Mouse (Mus musculus) brain, embryonic 18.5 days (tissue): Measurements from ENCODE around the gene Lman1l.

Source experiments
- DNase-seq: peaks from one replicate; pipeline ENCODE4 v3.0.0-alpha.2; 2012; ENCODE audit warnings: low read depth, low spot score

The Lman1l gene

DNA sequence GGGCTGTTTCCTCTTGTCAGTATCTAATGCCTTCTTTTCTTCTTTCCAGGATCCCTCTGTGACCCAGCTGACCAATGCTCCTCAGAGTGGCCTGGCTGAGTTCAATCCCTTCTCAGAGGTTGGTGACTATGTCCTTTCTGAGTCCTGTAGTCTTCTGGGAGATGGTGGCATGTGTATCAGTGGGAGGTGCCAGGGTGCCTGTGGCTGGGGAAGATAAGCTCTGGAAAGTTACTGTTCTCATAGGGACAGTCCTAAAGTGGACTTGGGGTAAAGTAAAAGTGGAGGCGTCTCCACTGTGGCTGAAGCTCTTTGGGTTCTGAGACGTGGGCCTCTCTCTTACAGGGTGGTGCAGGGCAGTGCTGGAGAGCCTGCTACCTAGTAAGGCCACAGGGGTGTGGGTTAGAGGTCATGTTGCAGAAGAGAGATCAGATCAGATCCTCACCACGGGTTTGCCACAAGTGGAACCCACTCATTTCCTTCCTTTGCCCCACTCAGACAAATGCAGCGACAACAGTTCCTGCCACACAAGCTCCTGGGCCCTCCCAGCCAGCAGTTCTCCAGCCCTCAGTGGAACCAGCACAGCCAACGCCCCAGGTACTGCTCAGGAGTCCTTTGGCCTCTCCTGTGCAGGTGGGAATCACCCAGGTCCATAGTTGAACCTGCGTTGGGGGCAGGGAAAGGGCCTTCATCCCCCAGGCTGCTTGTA, 43.3 kb downstream of the Lman1l start:
- no peak for DNase-seq

DNA sequence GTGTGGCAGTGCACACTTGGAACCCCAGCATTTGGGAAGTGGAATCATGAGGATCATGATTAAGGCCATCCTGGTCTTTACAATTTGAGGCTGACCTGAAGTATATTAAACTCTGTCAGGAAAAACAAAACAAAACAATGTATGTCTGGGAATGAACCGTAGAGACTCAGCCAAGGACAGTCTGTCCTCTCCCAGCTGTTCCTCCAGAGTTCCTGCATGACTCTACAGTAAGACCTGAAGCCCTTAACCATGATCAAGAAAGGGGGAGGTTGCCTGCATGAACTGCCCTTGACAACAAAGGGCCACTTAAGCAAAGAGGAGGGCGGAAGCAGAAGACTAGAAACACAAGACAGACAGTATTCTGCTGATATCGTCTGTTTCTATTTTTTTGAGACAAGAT, 45.0 kb downstream of the Lman1l start:
- DNase-seq = no peak

DNA sequence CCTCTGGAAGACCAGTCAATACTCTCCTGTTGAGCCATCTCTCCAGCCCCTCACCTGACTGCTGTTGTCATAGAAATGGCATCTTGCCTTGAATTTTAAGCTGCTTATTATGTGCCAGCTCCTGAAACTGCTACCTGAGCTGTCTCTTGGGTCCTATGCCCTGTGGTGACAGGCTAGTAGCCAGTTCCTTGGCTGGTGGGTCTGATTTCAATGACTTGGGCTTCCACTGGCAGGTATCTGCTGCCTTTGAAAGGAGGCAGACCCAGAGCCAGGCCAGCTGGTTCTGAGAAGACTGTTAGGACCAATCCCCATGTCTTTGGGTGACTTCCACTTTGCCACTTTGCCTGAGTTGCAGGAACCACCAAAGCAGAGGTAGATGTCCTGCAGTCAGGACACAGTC, 46.2 kb downstream of the Lman1l start:
- DNase-seq = no peak

DNA sequence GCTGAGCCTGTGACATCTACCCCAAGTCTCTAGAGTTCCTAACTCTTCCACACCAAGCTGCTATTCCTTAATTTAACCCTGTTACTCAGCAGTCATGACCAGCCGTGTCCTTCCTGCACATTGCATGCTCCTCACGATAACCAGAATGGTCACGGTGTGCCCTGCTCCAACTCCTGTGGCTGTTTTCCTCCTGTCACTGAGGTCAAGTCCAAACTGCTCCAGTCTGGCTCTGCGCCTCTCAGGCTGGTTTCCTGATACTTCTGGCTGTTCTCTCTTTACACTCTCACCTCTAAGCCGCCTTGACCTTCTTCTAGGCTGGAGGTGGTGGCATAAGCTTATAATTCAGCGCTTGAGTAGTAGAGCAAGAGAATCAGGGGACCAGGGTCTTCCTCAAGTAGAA, 52.1 kb downstream of the Lman1l start:
- no peak for DNase-seq

DNA sequence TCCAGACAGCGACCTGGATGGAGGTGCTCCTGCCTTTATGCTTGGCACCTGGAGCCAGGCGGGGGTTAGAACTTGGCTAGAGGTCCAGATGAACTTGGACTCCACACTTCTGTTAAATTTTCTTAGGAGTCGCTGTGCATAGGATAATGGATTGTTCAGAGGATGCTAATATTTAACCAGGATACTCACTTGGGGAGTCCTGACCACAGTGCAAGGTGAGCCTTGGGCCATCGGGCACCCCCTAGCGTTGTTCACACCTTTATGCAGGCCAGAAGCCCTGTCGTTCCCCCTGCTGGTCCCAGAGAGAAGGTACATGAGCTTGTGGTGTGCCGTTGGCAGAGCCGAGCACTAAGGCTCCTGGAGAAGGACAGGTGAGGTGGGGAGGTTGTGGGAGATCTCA, 53.7 kb downstream of the Lman1l start:
- no peak for DNase-seq

DNA sequence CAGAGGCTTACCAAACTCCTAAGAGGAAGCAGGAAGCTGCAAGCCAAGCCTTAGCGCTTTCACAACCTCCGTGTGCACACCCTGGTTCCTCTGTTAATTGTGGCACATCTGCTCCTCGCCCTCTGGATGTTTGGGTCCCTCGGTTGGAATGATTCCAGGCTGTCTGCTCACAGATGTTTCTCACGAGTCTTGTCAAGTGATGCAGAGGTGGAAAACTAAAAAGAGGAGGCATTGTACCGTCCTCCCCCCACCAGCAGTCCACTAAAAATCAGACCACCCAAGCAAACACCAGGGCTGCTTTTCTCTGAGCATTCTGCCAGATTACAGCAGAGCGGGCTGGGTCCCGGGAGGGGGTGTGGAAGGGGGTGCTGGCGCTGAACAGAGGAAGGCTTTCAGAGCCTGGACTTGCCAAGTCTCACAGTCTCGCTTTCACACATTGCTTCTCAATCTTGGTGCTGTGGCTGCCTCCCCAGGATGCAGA, 54.8 kb downstream of the Lman1l start:
- no peak for DNase-seq

DNA sequence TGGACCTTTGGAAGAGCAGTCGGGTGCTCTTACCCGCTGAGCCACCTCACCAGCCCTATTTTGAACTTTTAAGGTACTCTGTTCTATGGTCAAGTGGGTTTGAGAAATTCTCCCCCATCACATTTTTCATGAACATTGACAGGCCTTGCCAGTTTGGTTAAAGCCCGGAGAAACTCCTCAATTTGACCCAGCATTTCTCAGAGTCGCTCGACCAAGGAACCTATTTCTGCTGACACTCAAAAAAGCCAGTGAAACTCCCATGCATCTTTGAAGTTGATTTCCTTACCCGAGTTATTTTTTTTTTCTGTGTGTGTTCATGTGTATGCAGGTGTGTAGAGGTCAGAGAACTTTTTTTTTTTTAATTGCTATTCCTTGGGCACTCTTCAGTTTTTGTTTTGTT, 56.0 kb downstream of the Lman1l start:
- DNase-seq = no peak

DNA sequence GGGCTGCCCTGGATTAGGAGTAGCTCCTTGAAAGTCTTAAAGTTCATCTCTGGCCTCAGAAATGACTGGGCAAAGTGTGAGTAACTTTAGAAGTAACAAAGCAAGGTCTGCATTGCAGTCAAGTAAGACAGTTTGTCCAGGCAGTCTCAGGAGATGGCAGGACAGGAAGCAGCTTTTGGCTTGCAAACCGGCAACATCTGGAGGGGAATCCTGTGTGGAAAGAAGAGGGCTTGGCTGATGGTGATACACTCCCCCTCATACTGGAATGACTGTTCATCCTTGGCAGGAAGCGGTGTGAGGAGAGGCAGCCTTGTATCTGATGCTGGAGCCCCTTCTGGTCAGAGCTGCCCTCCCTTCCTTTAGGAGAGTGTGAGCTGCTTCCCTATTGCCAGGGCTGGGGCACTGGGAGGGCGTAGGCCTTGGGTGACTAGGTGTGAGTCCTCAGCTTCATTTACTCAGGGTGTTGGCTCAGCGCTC, 57.6 kb downstream of the Lman1l start:
- no peak for DNase-seq

DNA sequence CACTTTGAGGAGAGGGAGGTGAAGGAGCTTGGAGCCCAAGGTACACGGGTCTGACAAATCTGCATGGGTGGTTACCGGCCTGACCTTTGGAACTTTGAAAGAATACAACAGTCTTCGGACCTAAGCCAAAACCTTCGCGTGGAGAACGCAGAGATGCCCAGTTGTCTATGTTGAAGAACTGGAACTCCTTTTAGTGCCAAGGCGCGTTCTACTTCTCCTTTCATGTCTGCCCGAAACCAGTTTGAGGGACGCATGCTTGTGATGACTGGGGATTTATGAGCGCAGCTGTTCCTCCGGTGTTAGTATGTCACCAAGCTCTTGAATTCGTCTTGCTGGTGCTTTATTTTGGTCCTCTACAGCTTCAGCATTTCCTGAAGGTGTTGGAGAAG, 58.9 kb downstream of the Lman1l start:
- DNase-seq = no peak

DNA sequence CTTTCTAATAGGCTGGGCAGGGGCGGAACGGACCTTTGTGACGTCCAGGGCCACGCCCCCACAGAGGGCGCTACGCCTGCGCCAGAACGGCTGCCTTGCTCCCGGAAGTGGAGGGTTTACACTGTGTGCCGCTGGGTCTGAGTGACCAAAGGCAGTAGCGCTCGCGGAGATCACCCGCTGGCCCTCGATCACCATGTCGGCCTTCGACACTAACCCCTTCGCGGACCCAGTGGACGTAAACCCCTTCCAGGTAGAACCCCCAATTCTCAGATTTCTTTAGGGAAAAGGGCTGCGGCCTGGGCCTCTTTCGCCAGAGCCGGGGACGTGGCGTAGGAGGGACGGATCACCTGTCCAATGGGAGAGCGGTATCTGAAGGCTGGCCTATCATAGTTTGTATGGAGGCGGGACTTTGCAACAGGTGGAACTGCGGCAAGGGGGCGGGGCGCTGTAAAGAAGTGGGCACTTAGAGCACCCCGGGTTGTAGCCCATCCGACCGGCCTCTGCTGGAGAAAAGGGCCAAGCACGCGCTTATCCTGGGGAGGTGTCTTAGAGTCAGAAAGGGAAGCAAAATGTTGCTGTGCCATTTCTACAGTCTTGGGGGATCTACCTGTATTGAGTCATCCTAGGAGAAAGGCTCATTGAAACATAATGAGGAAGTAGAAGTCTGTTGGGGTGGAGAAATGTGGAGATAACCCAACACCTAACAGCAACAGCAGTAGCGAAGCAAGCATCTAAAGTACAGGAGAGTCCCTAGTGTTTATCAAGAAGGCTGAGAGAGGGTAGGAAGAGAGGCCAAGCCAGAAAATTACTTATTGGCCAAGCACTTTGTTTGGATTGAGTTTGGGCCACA, 59.5 kb downstream of the Lman1l start, which contains the start of gene Scamp2:
Gene Scamp2, plus strand, starts transcription at position 83 of the 850 bp plus-strand sequence.
- peak; percentile 87 for DNase-seq

DNA sequence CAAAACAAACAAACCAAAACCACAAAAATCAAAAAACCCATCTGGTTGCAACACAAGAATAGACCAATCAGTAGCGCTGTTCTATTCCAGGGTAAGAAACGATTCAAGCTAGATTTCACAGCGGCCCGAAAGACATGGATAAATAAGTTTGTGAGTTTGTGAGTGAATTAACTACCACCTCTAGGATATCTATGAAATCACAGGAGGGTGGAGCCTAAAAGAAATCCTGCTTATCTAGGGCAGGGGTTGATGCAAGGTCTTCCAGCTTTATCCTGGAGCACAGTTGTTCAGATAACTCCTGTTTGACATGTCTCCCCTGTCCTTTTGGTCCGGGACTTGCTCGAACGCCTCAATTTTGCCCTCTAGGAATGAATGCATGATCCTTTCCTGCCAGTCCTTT, 60.3 kb downstream of the Lman1l start:
- DNase-seq = no peak

DNA sequence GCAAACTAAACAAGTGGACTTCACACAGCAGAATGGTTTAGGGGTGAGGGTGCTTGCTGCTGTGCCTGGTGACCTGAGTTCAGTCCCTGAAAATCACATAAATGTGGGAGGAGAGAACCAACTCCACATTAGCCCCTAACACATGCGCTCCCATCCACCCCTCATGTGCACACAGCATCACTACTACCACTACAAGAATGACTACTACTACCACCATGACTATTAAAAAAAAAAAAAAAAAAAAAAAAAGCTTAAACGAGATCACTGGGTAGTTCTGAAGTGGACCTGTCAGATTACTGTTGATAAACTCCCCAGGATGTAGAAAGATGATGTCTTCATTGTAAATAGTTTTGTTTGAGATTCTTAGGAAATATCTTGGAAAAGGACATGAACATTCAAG, 61.0 kb downstream of the Lman1l start:
- DNase-seq = no peak

DNA sequence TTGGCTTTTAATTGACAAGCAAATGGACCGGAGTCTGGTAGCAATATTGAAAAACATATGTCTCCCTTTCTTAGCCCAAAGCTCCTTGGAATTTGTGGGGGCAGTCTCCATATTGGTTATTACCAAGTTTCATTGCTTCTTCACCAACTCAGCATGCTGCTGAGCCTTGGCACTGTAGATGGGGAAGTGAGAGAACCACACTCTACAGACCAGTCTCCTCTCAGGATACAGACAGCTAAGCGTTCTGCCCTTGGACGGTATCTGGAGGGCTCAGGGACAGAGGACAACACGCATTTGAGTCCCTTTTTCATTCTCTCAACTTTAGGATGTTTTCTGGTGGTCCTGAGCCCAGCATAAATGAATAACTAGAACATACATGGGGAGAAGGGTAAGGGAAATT, 61.9 kb downstream of the Lman1l start:
- DNase-seq = no peak

DNA sequence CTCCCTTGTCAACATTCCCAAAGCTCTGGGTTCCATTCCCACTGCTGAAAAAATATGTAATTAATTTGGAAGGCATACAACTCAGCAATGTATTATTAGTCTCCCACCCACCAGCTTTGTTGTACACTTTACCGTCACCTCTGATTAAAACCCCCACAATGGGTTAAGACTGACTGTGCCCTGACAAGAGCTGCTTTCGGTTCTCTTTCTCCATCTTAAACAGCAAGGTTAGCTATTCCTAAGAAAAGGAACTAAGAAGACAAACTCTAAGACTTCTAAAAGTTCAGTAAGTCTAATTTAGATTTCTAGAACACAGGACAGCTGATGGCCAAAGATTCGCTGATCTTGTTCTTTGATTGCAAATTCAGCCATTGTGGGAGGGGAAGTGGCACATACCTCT, 63.4 kb downstream of the Lman1l start:
- DNase-seq = no peak
